Mouse (Mus musculus) B cell, adult (primary cell): ENCODE measurements around the gene Pipox. TPM values are rescaled to one million over a fixed set of nuclear protein-coding genes. Genes with fewer than 3 reads are reported as not detected.

Experiments
- total RNA-seq: library from RNA; stranded (reverse); gene quantifications from 4 replicates; pipeline ENCODE4 v1.2.4, GENCODE M21; 2023; ENCODE audit not compliant: inconsistent age

Pipox gene
- 0.57 to 2.1 TPM (median 0.77 TPM) in 3 of 4 replicates, not detected in the other for total RNA-seq

DNA sequence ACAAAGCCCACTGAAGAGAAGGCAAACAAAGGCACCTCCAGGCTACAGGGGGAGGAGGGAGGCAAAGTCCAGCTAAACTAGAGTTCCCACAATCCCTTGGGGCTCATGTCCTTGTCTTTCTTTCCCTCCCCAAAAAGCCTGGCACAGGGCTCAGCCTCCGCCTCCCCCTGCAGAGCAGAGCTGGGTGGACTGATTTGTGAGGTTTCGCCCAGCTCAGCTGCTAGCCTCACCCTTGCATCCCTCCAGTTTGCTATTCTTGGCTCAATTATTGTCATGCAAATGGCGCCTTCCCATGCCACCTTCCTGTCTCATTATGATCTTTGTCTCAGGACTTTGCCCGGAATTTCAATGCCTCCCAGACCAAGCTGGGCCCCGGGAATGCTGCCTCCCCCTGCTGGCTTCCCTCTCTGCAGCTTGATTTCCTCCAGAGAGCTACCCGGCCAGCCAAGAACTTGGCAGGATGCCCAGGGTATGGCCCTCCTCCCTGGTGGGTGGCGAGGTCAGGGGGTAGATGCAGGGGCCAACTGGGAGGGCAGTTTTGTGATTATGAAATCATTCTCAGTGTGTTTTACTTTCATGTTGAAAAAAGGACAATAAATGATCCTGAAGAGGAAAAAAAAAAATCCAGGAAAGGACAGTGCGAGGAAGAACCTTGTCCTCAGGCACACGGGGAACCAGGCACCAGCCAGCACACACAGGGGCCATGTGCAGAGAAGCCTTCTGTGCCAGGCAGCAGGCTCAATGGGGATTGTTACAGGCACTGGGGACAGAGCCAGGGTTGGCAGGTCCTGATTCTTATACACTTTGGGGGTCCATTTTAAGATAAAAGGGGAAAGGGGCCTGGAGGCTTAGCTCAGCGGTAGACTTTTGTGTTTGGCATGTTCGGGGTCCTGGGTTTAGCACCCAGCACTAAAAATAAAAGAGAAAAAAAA, at the start of gene Pipox:
Gene Pipox, minus strand, starts transcription at position 310 of the 932 bp plus-strand sequence.

DNA sequence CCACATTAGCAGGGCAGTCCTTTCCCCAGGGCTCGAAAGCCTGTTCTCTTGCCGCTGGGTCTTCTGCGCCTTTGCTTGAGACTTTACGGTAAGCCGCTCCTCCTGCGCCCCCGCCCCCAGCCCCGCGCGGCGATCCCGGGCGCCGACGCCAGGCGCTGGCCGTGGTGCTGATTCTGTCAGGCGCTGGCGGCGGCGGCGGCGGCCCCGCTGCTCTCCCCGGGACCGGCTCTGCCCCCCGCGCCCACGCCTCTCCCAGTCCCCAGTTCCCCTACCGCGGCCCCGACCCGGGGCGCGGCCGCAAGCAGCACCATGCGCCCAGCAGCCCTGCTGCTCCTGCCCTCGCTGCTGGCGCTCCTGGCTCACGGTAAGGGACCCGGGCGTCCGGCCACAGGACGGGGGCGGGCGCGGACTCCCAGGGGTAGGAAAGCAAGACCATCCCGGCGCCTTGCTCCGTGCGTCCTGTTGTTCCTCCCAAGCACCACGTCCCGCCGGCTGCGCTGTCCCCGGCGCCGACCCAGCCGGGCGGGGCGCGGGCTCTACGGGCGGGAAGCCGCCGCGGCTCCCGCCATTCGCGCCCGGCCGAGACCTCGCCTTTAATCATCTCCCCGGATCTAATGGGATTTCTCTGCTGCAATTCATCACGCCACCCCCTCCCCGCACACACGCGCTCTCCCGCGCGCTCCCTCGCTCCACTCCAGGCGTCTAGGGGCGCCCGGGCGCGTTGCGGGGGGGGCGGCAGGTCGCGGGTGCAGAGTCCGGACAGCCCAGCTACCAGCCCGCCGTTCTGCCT, 37.0 kb upstream of the Pipox start, which contains the start of gene Sez6:
Gene Sez6, plus strand, starts transcription at position 50 of the 790 bp plus-strand sequence.

Other genes starting within 250 kb of the Pipox start
- gene Nufip2, start 207.9 kb downstream of the Pipox start, total RNA-seq: 98.3 to 111 TPM (median 102 TPM) in 4 replicates
- gene Cryba1, start 168.8 kb downstream of the Pipox start, total RNA-seq: not detected in 4 replicates
- gene Myo18a, start 130.8 kb downstream of the Pipox start, total RNA-seq: 108 to 136 TPM (median 132 TPM) in 4 replicates
- not detected in 4 replicates for gene Gm10277, start 106.3 kb downstream of the Pipox start, total RNA-seq
- not detected in 4 replicates for gene Sez6, start 36.7 kb upstream of the Pipox start, total RNA-seq
- 153 to 166 TPM (median 157 TPM) in 4 replicates for gene Phf12, start 88.7 kb upstream of the Pipox start, total RNA-seq
- 0.66 to 1.5 TPM (median 0.91 TPM) in 4 replicates for gene Dhrs13, start 138.2 kb upstream of the Pipox start, total RNA-seq
- gene Flot2, start 143.8 kb upstream of the Pipox start, total RNA-seq: 9.9 to 15.5 TPM (median 14.6 TPM) in 4 replicates
- 25.0 to 26.8 TPM (median 26.0 TPM) in 4 replicates for gene Eral1, start 186.3 kb upstream of the Pipox start, total RNA-seq
- gene Fam222b, start 200.6 kb upstream of the Pipox start, total RNA-seq: 13.5 to 15.4 TPM (median 14.2 TPM) in 4 replicates